Mouse (Mus musculus): Measurements from ENCODE around the gene Npdc1.
"Not testable (repeated sequence)": the region's sequence is repeated elsewhere in the genome, so short reads cannot be mapped to it uniquely, and the experiment has no call there.

Npdc1 gene

DNA sequence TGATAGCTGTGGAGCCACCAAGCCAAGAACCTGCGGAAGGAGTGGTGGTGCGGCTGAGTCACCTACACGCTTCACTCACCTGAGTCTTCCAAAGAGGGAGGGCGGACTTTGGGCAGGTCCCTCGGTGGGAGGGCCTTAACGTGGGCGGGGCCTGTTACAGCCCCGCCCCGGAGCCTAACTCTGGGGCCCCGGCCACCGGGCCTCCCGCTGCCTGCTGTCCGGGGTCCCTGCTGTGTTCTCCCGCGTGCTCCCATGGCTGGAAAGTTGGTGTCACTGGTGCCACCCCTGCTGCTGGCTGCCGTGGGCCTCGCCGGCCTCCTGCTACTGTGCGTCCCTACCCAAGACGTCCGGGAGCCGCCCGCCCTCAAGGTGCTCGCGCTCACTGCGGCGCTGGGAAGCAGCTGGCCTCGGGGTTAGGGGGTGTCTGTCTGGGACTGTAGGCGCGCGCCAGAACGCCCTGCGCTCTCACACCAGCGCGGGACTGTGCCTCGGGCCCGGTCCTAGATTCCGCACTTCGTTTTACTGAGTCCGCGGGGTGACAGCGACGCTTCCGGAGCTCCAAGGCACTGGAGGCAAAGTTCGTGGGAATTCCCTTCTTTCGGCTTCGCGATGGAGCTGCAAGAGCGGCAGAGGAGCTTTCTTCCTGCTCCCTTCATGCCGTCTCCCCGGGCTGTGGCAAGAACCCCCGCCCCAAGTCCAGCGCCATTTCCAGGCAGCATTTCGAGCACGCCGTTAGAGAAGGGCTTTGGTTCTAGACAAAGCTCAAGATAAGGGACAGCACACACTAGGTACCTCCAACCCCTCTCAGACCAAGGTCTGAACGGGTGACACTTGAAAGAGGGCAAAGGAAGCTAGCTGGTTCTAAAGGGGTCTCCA is 3.2 kb upstream of the Npdc1 start, which contains the start of gene Entpd2:
TSS of gene Entpd2 (plus strand) at position 154 of the 876 bp plus-strand sequence.
- DNase-seq (ENCODE audit: low read depth, low spot score), result no peak

DNA sequence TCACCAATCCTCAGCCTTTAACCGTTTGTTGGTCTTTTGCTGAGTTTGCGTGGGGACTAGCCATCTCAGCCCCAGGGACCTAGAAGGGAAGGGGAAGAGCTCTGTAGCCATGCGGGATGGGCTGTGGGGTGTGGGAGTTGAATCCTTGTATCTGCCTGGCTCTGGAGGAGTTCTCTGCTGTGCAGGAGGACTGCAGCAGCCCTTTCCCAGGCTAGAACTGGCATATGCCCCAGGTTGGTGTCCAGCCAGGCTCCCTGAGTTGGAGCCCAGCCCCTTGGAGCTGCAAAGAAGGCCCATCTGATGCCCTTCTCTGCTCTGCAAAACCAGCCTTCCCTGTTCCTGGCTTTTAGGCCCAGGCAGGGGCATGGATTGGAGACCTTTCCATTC is 2.6 kb upstream of the Npdc1 start:
- no peak for DNase-seq (ENCODE audit: low read depth, low spot score)

DNA sequence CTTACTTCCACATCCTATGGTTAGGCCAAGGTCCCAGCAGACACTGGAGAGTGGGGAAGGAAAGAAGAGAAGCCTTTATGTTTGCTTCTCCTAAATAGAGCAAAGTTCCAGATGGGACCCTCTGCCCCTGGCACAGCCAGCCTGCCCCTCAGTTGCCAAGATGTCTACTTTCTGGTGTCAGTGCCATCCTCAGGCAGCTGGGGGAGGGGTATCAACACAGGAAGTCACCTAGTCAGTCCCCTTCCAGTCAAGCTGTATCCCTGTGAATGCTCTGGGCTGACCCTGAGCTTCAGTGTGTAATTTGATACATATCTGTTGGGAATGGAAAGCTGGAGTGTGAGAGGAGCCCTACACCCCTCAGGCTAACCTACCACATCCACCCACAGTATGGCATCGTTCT is 2.1 kb upstream of the Npdc1 start:
- no peak for DNase-seq (ENCODE audit: low read depth, low spot score)

DNA sequence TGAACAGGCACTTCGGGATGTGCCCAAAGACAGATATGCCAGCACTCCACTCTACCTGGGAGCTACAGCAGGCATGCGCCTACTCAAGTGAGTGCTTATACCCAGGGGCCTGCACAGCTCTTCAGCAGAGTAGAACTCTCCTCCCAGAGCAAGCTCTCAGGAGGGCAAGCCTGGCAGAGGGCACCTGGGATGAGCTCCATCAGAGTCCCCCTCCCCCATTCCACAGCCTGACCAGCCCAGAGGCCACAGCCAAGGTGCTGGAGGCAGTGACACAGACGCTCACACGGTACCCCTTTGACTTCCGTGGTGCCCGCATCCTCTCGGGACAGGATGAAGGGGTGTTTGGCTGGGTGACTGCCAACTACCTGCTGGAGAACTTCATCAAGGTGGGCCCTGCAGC is 1.1 kb upstream of the Npdc1 start:
- DNase-seq (ENCODE audit: low read depth, low spot score), result no peak

DNA sequence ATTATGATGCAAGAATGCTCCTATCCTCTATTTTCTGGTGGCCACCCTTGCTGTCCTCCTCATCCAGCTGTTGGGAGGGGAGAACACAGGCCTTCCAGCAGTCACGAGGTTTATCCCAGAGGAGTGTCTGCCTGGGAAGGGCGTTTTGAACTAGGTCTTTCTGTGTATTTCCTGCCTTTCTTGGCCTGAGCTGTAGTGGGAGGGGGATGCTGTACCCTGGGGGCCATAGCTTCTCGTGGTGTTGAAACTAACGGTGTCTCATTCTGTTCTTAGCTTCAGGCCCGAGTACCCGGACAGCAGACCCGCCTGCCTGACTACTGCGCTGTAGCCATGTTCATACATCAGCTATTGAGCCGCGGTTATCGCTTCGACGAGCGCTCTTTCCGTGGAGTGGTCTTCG is 1.1 kb downstream of the Npdc1 start:
- DNase-seq (ENCODE audit: low read depth, low spot score), result no peak

DNA sequence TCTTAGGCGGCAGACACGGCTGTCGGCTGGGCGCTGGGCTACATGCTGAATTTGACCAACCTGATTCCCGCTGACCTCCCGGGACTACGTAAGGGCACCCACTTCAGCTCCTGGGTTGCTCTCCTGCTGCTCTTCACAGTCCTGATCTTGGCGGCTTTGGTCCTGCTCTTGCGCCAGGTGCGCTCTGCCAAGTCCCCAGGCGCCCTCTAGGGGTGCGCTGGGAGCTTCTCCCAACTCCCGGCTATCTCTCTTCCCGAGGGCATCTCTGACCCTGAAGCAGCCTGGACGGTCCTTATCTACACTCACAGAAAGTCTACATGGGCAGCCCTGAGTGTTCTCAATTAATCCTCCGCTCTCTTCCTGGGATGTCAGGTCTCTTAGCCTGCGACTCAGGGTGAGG is 1.6 kb downstream of the Npdc1 start:
- DNase-seq (ENCODE audit: low read depth, low spot score), result peak; percentile 29

DNA sequence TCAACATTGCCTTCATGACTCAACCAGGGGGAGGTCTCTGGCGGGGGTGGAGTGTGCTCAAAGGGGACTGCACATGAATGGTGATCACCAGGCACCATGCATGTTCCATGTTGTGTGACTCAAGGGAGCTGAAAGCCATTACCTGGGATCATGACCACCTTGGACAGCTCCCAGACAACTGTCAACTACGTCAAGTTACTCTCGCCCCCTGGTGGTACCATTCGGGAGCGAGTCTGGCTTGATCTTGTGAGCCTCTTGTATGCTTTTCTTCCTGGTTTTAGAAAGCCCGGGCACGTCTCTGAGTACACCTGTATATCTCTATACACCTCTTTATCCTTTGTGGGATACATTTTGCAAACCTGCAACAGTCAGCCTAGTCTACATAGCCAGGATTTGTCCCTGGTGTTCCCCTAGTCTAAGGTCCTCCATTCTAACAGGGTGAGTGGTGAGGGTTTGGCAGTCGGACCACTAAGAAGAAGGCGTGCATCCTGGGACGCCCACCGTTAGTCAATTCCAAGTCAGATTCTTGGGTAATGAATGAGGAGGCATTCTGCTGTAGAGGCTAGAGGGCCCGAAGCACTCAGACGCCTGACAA is 3.3 kb downstream of the Npdc1 start:
- DNase-seq (ENCODE audit: low read depth, low spot score), result peak; percentile 31

DNA sequence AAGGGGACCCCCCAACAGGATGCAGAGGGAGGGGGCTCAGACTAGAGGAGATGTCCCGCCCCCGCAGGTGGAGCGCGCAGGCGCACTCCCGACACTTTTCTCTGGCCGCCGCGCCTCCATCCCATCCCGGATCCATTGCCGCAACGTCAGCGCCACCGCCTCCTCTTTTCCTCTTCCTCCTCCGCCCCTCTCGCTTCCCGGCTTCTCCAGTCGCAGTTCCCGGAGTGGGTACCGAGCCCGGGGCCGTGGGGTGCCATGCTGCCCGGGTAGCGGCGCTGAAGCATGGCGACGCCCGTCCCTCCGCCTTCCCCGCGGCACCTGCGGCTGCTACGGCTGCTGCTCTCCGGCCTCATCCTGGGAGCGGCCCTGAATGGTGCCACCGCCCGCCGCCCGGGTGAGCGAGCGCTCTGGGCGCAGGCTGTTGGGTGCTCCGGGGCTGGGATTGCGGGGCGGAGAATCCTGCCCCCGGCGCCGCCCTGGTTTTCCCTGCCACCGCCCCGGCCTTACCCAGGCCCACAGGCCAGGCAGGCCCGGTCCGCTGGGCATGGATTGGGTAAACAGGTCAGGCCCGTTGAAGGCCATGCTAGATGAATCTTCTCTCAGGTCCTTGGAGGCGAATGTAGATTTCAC is 3.9 kb downstream of the Npdc1 start:
- DNase-seq (ENCODE audit: low read depth, low spot score), result peak; percentile 72

DNA sequence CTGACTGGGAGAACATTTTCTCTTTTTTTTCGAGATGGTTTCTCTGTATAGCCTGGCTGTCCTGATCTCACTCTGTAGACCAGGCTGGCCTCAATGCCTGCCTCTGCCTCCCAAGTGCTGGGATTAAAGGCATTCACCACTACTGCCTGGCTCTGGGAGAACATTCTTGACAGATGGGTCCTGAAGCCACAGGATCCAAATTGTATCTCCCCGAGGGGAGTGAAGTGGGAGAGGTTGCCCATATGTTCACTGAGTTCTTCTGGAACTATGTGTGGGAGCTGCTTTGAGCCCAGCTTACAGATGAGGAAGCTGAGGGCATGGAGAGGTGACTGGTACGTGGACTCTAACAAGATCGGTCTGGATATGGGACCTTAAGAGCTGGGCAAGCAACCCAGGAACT is 4.8 kb downstream of the Npdc1 start:
- no peak for DNase-seq (ENCODE audit: low read depth, low spot score)

DNA sequence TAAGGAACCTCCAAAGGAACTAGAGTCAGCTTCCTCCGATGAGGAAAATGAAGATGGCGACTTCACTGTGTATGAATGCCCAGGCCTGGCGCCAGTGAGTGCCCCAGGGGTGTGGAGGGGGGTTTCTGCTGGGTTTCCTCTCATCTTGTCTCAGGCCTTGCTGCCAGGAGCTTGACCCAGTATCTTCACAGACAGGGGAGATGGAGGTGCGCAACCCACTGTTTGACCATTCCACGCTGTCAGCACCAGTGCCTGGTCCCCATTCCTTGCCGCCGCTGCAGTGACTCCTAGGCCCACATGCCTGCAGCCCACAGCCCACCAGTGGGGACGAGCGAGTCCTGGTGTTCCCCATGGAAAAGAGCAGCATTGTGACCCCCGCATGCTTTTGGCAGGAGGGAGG is 9.8 kb downstream of the Npdc1 start:
- DNase-seq (ENCODE audit: low read depth, low spot score), result no peak

DNA sequence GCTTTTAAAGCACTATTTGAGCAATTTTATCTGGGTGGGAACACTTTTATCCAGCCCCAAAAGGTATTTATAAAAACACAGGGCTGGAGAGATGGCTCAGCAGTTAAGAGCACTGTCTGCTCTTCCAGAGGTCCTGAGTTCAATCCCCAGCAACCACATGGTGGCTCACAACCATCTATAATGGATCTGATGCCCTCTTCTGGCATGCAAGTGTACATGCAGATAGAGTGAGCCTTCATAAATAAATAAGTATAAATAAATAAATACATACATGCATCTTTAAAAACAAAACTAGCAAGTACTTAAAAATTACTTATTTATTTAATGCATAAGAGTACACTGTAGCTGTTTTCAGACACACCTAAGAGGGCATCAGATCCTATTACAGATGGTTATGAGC is 14.3 kb downstream of the Npdc1 start:
- not testable (repeated sequence) for DNase-seq (ENCODE audit: low read depth, low spot score)

DNA sequence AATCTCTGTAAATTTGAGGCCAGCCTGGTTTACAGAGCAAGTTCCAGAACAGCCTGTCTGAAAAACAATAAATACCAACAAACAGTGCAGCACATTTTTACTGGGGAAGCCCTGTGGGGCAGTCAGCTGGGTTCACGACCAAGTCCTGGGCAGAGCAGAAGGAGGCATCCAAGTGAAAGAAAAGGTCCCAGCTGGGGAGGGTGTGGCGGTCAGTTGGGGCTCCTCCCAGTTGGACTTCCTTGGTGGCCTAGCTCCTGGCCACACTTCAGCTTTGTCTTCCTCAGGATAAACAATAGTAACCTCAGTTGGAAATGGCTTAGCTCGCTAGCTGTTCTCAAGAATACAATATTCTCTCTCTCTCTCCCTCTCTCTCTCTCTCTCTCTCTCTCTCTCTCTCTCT is 18.3 kb downstream of the Npdc1 start:
- no peak for DNase-seq (ENCODE audit: low read depth, low spot score)

DNA sequence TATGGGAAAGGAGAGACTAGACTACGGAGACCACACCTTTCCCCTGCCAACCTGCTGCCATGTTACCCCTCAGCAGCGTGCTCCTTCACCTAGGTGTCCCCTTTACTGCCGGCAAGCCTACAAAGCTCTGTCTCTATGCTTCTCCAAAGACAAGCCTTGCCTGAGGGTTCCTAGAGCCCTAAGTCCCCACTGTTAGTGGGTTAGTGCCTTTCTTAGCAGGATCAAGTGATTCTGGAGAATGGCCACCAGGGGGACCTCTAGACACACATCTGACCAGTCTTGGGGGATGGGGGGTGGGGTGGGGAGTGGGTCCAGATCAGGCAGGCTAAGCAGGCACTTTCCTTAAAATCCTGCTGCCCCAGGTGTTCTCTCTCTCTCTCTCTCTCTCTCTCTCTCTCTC is 22.7 kb downstream of the Npdc1 start:
- DNase-seq (ENCODE audit: low read depth, low spot score), result no peak

DNA sequence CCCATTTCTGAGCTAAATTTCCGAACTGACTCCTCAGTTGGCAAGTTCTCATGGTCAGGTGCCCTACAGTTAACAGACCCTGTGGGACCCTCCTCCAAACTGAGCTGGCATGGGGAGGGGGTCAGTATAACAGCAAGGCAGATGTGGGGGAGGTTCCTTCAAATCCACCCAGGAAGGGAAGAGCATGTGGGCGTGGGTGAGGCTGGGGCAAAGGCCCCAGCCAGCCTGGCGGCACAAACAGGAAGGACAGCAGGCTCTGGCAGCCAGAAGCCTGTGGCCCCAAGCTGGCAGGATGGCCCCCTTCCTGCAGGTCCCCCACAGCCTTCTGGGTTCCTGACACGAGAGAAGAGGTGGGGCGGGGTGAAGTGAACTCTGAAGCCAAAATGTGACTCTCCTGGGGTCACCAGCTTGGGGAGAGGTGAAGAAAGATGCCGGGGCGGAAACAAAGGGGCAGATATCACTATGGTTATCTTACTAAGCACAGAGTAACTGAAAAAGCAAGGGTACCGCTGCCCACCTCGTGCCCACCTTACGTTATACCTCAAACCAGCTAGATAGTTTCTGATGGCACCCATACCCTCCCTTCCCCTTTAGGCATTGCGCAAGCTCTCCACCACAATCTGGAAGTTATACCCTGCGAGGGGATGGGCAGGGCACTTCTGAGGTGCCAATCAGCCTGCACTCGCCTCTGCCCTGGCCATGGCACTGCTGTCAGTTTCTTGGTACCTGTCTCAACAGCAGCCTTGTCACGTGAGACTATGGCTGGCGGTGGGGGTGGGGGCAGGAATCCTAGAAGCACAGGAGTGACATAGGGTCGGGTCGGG is 23.6 kb downstream of the Npdc1 start, which contains the start of gene Fut7:
TSS of gene Fut7 (plus strand) at position 681 of the 824 bp plus-strand sequence.
- DNase-seq (ENCODE audit: low read depth, low spot score), result no peak

DNA sequence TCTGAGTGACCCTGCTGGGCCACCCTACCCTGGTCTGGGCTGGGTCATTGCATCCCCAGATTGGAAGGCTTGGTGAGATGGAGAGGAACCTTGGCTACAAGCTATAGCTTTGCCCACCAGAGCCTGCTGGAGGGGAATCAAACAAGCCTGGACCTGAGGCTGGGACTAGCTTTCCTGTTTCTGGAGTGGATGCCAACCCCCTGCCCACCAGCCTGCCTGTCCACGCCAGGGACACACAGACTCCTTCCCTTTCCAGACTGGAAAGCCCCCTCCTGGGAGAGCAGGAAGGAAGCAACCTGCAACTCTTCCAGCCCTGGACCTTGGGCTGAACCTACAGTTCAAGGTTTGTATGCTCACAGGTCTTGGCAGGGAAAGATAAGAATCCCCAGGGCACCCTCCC is 24.5 kb downstream of the Npdc1 start:
- no peak for DNase-seq (ENCODE audit: low read depth, low spot score)

DNA sequence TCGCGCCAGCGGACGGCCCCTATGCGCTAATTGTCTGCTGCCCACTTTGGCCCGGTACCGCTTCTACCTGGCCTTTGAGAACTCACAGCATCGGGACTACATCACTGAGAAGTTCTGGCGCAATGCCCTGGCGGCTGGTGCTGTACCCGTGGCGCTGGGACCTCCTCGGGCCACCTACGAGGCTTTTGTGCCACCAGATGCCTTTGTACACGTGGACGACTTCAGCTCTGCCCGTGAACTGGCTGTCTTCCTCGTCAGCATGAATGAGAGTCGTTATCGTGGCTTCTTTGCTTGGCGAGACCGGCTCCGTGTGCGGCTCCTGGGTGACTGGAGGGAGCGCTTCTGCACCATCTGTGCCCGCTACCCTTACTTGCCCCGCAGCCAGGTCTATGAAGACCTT is 26.3 kb downstream of the Npdc1 start:
- no peak for DNase-seq (ENCODE audit: low read depth, low spot score)

DNA sequence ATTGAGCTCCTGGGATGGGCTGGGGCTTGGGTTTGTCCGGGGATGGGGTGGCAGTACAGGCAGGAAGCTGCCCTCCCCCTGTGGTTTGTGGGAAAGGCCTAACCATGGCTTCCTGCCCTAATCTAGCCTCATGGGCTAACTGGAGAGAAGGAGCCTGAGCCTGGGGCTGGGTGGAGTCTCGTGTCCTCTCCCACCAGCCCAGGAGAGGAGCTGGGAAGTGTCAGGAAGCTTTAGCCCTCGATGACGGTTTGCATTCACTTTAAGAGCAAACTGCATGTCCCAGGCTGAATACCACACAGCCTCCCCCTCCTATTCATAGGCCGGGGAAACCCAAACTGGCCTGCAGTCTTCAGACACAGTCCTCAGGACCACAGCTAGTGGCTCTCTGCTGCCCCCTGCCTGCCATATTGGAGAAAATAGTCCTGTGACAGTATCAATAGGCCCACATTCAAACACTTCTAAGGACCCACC is 27.6 kb downstream of the Npdc1 start:
- no peak for DNase-seq (ENCODE audit: low read depth, low spot score)

DNA sequence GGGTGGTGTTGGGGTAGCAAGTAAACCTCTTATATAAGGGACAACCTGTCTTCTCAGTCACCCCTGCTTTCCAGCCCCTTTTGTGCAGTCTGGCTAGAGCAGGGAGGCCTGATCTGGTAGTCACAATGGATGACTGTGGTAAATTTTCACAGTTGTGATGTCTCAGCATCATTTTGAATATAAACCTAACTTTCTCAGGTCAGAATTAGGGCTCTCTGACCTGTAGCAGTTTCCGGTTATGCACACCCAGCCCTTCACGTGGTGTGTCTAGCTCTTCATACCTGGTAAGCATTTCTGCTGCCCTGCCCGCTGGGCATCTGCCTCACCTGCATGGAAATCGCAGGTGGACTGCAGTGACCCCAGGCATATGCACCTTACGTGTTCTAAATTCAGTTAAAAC is 28.1 kb downstream of the Npdc1 start:
- DNase-seq (ENCODE audit: low read depth, low spot score), result no peak

DNA sequence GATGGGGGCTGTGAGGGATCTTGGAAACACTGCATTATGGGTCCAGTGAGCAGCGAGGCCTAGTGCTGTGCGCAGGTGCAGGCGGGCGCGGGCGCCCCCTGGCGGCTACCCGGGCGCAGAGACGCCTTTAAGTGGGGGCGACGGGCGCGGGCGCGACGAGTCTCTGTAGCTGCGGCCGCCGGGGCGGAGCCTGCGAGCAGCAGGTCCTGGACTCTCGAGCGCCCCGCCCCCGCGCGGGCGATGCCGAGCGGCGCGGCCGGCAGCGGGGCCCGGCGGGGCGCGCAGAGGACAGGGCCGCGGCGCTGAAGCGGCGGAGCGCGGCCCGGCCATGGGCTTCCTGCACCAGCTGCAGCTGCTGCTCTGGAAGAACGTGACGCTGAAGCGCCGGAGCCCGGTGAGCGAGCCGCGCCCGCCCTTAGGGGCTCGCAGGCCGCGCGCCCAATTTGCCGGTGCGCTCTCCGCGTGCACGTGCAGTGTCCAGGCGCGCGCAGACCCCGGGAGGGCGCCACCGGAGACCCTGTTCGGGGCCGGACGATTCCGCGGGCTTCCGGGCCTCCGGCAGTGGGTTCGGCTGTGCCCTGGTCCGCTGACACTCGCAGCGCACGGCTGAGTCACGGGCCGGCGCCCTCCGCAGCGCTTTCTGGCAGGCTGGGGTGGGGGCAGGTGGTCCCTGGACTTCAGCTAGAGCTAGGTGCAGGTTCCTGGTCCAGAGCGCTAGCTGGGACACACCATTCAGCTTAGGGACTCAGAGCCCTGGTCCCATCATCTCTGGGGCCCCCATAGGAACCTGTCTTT is 29.5 kb downstream of the Npdc1 start, which contains the start of gene Abca2:
TSS of gene Abca2 (plus strand) at position 262 of the 795 bp plus-strand sequence.
- DNase-seq (ENCODE audit: low read depth, low spot score), result peak; percentile 84

DNA sequence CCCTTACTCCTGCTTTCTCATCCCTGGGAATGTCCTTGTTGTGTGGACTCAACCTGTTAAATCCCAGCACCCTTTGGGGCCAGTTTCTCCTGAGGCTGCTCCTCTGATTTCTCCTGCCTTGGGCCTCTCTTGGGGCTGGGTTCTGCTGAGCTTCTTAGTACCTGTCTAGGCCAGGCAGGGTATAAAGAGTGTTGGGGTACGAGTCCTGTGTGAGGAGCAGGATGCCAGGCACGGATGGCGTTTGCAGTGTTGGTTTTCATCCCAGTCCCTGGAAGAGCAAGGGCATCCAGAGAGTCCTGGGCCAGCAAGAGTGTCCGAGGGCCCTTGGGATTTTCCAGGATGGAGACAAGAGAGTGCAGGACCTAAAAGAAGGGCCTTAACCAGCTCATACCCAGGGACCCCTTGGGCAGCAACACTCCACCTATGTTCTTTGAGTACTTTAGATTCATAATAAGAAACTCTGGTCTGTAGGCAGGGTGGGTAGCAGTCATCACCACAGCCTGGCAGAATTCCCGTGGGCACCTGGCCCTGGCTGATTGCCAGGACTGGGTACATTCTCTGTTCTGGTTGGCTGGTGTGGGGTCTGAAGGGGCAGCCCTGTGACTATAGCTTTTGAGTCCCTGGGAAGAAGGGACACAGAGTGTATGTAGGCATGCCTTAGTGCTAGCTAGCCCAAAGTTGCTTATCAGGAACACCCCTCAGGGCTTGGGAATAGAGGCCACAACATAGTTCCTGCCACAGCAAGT is 30.5 kb downstream of the Npdc1 start:
- no peak for DNase-seq (ENCODE audit: low read depth, low spot score)
